In genomic region chr2:143851354-143852221, GRCm38 (mm10) we compare ENCODE assay signal across 11 mouse cellular contexts. TPM values are rescaled to one million over a fixed set of nuclear protein-coding genes. Genes with fewer than 3 reads are reported as not detected.
A peak's percentile ranks its signal among the peaks of the same experiment; 100 is the strongest.
DNase-seq lines count a peak whose midpoint lies in the region; ATAC-seq and TF ChIP-seq lines count a peak whose summit lies in the region.
"Had no signal": no experiment of that assay in that cellular context is flagged by ENCODE, and none has a peak within 500 bp of the region (broad histone marks: within the 10 kb centered on the region; RNA-seq: fewer than 3 reads in every experiment).

No protein-coding gene starts in this region.

- no peak for TF ChIP-seq RAD21 in CH12.LX (IDR thresholded peaks at IDR 0.05; ENCODE audit: low read depth, low read length)

- dilution Hi-C loops in CH12.LX (cut with MboI; ENCODE audit: extremely low pct_ligation_motif_present, extremely low pct_unique_long_range_greater_than_20kb, low sequenced_read_pairs), result no loop called here

- no peaks in the 10 kb centered on the region for H3K27me3 ChIP-seq in heart, embryonic 16.5 days (ENCODE audit: control insufficient read depth, insufficient read depth, low read length)
- H3K27me3 ChIP-seq in CH12.LX (replicated peaks), result no peaks in the 10 kb centered on the region
- no peaks in the 10 kb centered on the region for H3K27me3 ChIP-seq in intestine, postnatal 0 days (replicated peaks; ENCODE audit: control insufficient read depth, insufficient read depth, low read length)
- H3K27me3 ChIP-seq: embryonic facial prominence, embryonic 15.5 days had no signal

- TF ChIP-seq CTCF in CH12.LX (conservative IDR thresholded peaks at IDR 0.05 in 1 of 2, IDR thresholded peaks at IDR 0.05 in 1 of 2; ENCODE audit: low read depth in 2 of 2, low read length in 2 of 2), result no peak
- no peak for TF ChIP-seq CTCF in intestine, postnatal 0 days (IDR thresholded peaks at IDR 0.05; ENCODE audit: low read depth)

- no peak overlapping the region for H3K27ac ChIP-seq in heart, embryonic 16.5 days (ENCODE audit: low read length)
- H3K27ac ChIP-seq in CH12.LX (ENCODE audit: insufficient read depth, low read depth), result no peak overlapping the region
- peak overlapping the region; percentile 81 for H3K27ac ChIP-seq in intestine, postnatal 0 days (ENCODE audit: low read depth, low read length)
- H3K27ac ChIP-seq: embryonic facial prominence, embryonic 15.5 days had no signal

- H3K9me3 ChIP-seq in heart, embryonic 16.5 days (replicated peaks; ENCODE audit: control insufficient read depth, low read length), result no peaks in the 10 kb centered on the region
- no peaks in the 10 kb centered on the region for H3K9me3 ChIP-seq in CH12.LX (replicated peaks; ENCODE audit: low read length)
- no peaks in the 10 kb centered on the region for H3K9me3 ChIP-seq in intestine, postnatal 0 days (ENCODE audit: control insufficient read depth)
- H3K9me3 ChIP-seq: embryonic facial prominence, embryonic 15.5 days; megakaryocyte, embryonic 14.5 days had no signal

- H3K79me2 ChIP-seq in CH12.LX (replicated peaks; ENCODE audit: control insufficient read depth, extremely low read depth, insufficient read depth, poor library complexity, severe bottlenecking), result no peaks in the 10 kb centered on the region

- no peak overlapping the region for H3K9ac ChIP-seq in heart, embryonic 16.5 days (ENCODE audit: low read length)
- no peak overlapping the region for H3K9ac ChIP-seq in CH12.LX (ENCODE audit: insufficient read depth, low read depth)
- no peak overlapping the region for H3K9ac ChIP-seq in intestine, postnatal 0 days (ENCODE audit: low read depth, low read length)
- H3K9ac ChIP-seq: embryonic facial prominence, embryonic 15.5 days had no signal

- H3K36me3 ChIP-seq in heart, embryonic 16.5 days (ENCODE audit: control insufficient read depth, insufficient read depth), result no peaks in the 10 kb centered on the region
- no peaks in the 10 kb centered on the region for H3K36me3 ChIP-seq in CH12.LX (replicated peaks in 1 of 2; ENCODE audit: control insufficient read depth in 1 of 2, insufficient read depth in 1 of 2, low read length in 1 of 2)
- no peaks in the 10 kb centered on the region for H3K36me3 ChIP-seq in intestine, postnatal 0 days (ENCODE audit: control insufficient read depth, insufficient read depth)
- H3K36me3 ChIP-seq: embryonic facial prominence, embryonic 15.5 days had no signal

- no peak overlapping the region for H3K4me3 ChIP-seq in heart, embryonic 16.5 days (ENCODE audit: low read length)
- H3K4me3 ChIP-seq in CH12.LX (replicated peaks in 1 of 3; ENCODE audit: low read depth in 2 of 3, low read length in 2 of 3, poor library complexity in 1 of 3), result no peak overlapping the region
- H3K4me3 ChIP-seq in intestine, postnatal 0 days (ENCODE audit: low read depth, low read length), result no peak overlapping the region
- H3K4me3 ChIP-seq: embryonic facial prominence, embryonic 15.5 days; megakaryocyte, embryonic 14.5 days had no signal

- ATAC-seq in heart, embryonic 16.5 days (replicated peaks; ENCODE audit: extremely low read depth, insufficient read depth, low FRiP score), result 0 out of 2 replicates have a peak, but pooled peaks have one; percentile 35
- no peak for ATAC-seq in intestine, postnatal 0 days

- H3K4me1 ChIP-seq in heart, embryonic 16.5 days (ENCODE audit: control insufficient read depth, insufficient read depth, low read length), result peaks cover 6% of the 10 kb centered on the region; the same call in 1 of the 2 replicates
- H3K4me1 ChIP-seq in CH12.LX (ENCODE audit: control insufficient read depth in 1 of 2, insufficient read depth in 2 of 2), result peaks cover 2 to 29% of the 10 kb centered on the region in 2 experiments; a peak in 3 of 4 replicates
- 0 out of 2 replicates have a peak, but pooled peaks cover 10% of the 10 kb centered on the region for H3K4me1 ChIP-seq in intestine, postnatal 0 days (replicated peaks; ENCODE audit: control insufficient read depth, insufficient read depth, low read length)
- H3K4me1 ChIP-seq: embryonic facial prominence, embryonic 15.5 days had no signal

- H3K4me2 ChIP-seq in heart, embryonic 16.5 days (ENCODE audit: low read depth, low read length), result no peak overlapping the region
- peak overlapping the region; percentile 38; the same call in 1 of the 2 replicates for H3K4me2 ChIP-seq in CH12.LX (ENCODE audit: insufficient read depth, low read depth, poor library complexity, severe bottlenecking)
- H3K4me2 ChIP-seq in intestine, postnatal 0 days (replicated peaks; ENCODE audit: low read depth), result peak overlapping the region; percentile 38
- H3K4me2 ChIP-seq: embryonic facial prominence, embryonic 15.5 days had no signal

- intact Hi-C loops in heart, postnatal 25 days (cut with DNase I), result no loop called here

- TF ChIP-seq POLR2A in CH12.LX (IDR thresholded peaks at IDR 0.05; ENCODE audit: low read depth, low read length), result no peak

- in situ Hi-C loops in CH12.LX (cut with MboI; ENCODE audit: low pct_ligation_motif_present, low pct_unique_long_range_greater_than_20kb, low sequenced_read_pairs), result no loop called here

- WGBS in heart, embryonic 16.5 days, result 68% methylated on average over 12 of the region's 12 CpGs
- 60% methylated on average over 12 of the region's 12 CpGs for WGBS in intestine, postnatal 0 days

- DNase-seq in heart, postnatal 25 days (ENCODE audit: low spot score), result no peak
- DNase-seq in A20 (ENCODE audit: low read depth, low spot score) (peak; percentile 15), CH12.LX (ENCODE audit: extremely low read depth) (peak; percentile 51)
- DNase-seq in spleen, adult 18-20 months, result no peak
- no peak for DNase-seq in adrenal gland, adult 18-20 months (ENCODE audit: low spot score in 2 of 2)
- no peak for DNase-seq in lung, adult 18-20 months
- DNase-seq: adrenal gland, postnatal 36 days had no signal

- peak; percentile 23; the same call in 1 of the 2 replicates for TF ChIP-seq EP300 in CH12.LX (IDR thresholded peaks at IDR 0.05; ENCODE audit: low read length)

TF ChIP-seq in CH12.LX, 34 proteins besides CTCF, POLR2A, EP300 and RAD21:
- TF ChIP-seq IRF4 (IDR thresholded peaks at IDR 0.05; ENCODE audit: low read depth, low read length) (0 out of 2 replicates have a peak, but pooled peaks have one; percentile 9), CHD2 (IDR thresholded peaks at IDR 0.05; ENCODE audit: low read length) (no peak), MEF2A (IDR thresholded peaks at IDR 0.05; ENCODE audit: borderline replicate concordance, low read depth, low read length) (no peak), ETS1 (conservative IDR thresholded peaks at IDR 0.05; ENCODE audit: low read depth, low read length) (peak; percentile 33), RCOR1 (conservative IDR thresholded peaks at IDR 0.05; ENCODE audit: low read depth, low read length) (no peak)

RNA-seq across cellular contexts. Expression of gene Bfsp1, which starts 11.4 kb away (rescaled TPM):
- 1.1 and 1.4 TPM in 2 replicates for polyA plus RNA-seq in heart, embryonic 16.5 days (2015; fragmentation: Nextera tagmentation; extraction: Ambion mirVana)
- total RNA-seq in heart, postnatal 25 days (2021), result under 1 TPM; 0.34 TPM
- 0.13 TPM in 1 of 2 replicates, not detected in the other for total RNA-seq in CH12.LX (2012; rRNA removed)
- total RNA-seq in CH12.LX (2014; rRNA removed), result 0.19 and 0.30 TPM in 2 replicates
- 0.19 and 0.21 TPM in 2 replicates for polyA plus RNA-seq in CH12.LX (2012; ENCODE audit: insufficient read length, low read depth)
- 4.5 and 5.3 TPM in 2 replicates for polyA plus RNA-seq in intestine, postnatal 0 days (2015; fragmentation: Nextera tagmentation; extraction: Ambion mirVana)
- total RNA-seq in adrenal gland, adult 18-20 months (2021), result under 1 TPM; 0.36 to 0.51 TPM

Comparison
In these comparisons a context has a peak if more than half of its experiments do, and no peak if none do; other contexts are left out.
1. DNase-seq: peak in A20 (single experiment) and CH12.LX (single experiment); none in heart, postnatal 25 days (single experiment), spleen, adult 18-20 months (0 of 2), adrenal gland, adult 18-20 months (0 of 2) and lung, adult 18-20 months (0 of 2).